Mouse (Mus musculus): Measurements from ENCODE around the gene Pcare. TPM values are rescaled to one million over a fixed set of nuclear protein-coding genes. Genes with fewer than 3 reads are reported as not detected.

Gene Pcare
- not detected for polyA plus RNA-seq (2017; shearing (Covaris generic))

GRCm38 (mm10) chr17:71752831-71753230 is at the start of gene Pcare:
Pcare (minus strand) TSS chr17:71752894.

GRCm38 (mm10) chr17:71768173-71768572 is 15.5 kb upstream of the Pcare start, which contains the start of gene Clip4:
Clip4 (plus strand) TSS chr17:71768473.

Other genes with a start within 250 kb of the Pcare start
- gene Ndc80, start 226.0 kb downstream of the Pcare start, polyA plus RNA-seq (2017; shearing (Covaris generic)): 10.7 TPM
- 0.56 TPM for gene Spdya, start 200.8 kb downstream of the Pcare start, polyA plus RNA-seq (2017; shearing (Covaris generic))
- gene Wdr43, start 137.0 kb downstream of the Pcare start, polyA plus RNA-seq (2017; shearing (Covaris generic)): 148 TPM
- not detected for gene Togaram2, start 79.6 kb downstream of the Pcare start, polyA plus RNA-seq (2017; shearing (Covaris generic))
- gene Clip4, start 15.6 kb upstream of the Pcare start, polyA plus RNA-seq (2017; shearing (Covaris generic)): 0.10 TPM